Mouse (Mus musculus): ENCODE data around the gene Magi1.

Gene Magi1

GRCm38 (mm10) chr6:93873536-93873935 is 410.2 kb downstream of the Magi1 start:
- DNase-seq = no peak

DNA sequence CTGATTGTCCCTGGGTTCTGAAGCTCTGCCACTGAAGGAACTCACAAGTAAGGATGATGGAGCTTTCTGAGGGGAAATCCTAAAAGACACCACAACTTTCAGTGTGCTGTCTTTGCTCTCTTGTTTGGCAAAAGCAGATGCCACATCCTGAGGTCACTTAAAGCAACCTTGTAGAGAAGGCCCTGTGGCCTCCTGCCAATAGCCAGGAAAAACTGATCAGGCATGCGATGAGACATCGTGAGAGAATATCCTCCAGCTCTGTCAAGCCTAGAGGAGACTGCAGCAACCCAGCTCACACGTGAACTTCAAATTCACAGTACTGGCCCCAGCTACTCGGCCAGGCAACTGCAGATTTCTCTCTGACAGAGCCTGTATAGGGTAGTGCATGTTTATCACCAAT is 412.2 kb downstream of the Magi1 start:
- DNase-seq = no peak

DNA sequence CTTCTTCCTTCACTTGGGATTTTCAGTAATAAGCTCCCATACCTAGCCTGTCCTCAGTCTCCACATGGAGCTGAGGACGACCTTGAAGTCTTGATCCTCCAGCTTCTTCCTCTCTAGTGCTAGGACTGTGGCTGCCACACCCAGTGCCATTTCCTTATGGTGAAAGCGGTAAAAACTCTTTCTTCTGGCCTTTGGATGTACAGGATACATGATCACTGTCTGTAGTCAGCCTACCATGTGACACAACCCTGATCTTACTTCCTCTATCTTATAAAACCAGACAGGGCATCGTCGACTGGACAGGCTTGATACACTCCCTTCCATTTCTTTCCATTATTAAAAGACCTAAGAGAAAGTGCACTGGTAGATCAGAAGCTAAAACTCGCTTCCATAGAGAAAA is 413.7 kb downstream of the Magi1 start:
- no peak for DNase-seq

DNA sequence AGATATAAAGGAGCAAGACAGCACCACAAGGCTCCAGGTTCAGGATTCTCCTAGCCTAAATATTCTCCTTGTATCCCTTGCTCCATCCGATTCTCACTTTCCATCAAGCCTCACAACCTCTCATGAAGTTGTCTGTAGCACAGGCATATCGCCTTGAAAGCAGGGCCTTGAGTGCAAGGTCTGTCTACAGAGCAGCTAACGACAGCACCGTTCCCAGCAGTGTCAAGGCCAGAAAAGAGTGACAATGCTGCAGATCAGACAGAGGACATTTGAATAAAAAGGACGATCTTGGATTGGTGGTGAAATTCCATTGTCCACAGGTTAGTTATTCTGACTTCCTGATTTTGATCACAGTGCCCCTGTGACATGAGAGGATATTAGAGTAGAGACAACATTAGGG is 421.5 kb downstream of the Magi1 start:
- no peak for DNase-seq

GRCm38 (mm10) chr6:93856783-93857182 is 426.9 kb downstream of the Magi1 start:
- DNase-seq = no peak

DNA sequence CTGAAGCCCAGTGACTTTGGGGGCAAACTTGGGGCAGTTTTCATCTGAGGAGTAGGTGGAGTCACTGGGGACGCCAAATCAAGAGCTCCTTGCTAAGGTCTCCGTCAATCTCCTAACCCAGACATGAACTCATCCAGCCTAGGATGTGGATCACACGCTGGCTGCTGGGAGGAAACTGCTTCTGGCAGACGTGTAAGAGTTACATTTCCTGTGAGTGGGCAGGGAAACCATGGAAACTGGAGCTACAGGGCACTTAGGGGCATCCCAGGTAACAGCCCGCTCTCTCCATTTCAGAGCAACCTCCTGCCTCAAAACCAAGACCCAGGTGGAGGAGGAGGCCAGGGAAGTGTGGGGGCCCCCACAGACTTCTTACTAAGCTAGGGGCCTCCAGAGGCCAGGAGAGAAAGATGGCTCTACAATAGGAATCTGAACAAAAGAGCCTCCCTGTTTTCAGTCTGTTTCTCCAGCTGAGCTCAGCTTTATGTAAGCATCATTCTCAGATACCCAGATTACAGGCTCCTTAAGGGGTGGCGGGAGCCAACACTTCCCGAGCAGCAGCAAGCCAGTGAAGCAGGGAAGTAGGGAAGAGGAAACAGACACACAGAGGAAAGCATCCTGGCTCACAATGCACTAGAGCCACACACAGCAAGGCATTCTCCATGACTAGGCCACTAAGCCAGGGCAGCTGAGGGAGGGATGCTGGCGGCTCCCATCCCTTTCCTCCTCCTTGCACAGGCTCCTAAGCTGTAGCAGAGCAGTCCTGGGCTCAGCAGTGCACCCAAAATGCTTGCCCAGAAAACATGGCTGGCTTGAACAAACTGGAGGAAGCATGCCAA is 427.7 kb downstream of the Magi1 start:
- peak; percentile 75 to 77 for DNase-seq

DNA sequence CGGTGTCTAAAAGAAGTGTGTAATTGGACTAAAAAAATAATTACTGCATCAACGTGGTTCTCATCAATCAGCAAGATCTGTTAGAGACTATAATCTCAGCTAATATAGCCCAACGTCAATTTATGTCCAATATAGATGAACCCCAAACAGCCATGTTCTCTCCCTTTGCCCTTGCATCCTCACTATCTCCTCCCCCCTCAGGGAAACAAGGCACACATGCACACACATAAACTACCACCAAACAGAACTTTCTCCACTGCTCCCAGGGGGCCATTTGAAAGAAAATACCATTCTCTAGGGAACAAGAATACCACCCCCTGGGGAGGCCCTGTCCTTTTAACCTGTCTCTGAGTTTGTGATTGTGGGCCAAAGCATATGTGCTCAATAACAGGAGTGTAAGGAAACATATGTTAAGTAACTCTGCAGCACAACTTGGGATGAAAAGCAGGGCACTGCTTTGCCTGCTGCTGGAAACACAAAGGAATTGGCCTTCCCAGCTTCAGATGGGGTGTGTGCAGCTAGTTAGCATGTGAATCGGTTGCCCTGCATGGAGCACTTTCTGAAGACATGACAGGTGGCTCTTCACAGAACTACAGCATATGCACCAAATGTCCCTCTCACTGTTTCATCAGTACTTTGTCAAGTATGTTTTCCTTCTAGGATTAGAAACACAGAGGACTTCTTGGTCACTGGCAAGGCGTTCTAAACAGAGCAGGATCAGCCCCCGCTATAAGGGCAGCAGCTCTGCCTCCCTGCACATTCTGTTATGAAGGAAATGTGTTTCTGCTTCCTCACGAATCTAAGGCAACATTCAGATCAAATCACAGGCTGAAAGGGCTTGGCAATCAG is 434.6 kb downstream of the Magi1 start:
- DNase-seq = peak in 1 of 2 experiments; percentile 43

GRCm38 (mm10) chr6:93845498-93845897 is 438.2 kb downstream of the Magi1 start:
- no peak for DNase-seq

- DNase-seq = peak in 1 of 2 experiments; percentile 37
Measured at GRCm38 (mm10) chr6:93845080-93845479, 438.6 kb downstream of the Magi1 start.

DNA sequence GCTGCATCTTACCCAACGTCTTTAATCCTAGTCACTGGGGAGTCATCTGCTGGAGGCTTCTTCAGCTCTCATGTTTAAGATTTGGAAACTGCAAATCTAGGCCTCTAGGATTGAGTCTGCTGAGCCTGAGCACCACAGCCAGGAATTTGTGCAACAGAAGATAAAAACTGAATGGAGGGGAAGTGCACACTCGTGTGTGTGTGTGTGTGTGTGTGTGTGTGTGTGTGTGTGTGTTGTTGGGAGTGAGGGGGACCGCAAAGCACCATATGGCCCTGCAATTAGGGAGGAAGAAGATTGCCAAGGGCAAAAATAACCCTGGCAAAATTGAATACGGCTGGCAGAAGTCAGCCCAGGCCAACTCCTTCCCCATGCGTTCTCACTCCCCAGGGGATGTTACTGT is 439.1 kb downstream of the Magi1 start:
- DNase-seq = peak; percentile 78 to 87

GRCm38 (mm10) chr6:93838398-93838797 is 445.3 kb downstream of the Magi1 start:
- peak; percentile 55 to 77 for DNase-seq

- DNase-seq = no peak
Measured at GRCm38 (mm10) chr6:93836585-93836984, 447.1 kb downstream of the Magi1 start.

DNA sequence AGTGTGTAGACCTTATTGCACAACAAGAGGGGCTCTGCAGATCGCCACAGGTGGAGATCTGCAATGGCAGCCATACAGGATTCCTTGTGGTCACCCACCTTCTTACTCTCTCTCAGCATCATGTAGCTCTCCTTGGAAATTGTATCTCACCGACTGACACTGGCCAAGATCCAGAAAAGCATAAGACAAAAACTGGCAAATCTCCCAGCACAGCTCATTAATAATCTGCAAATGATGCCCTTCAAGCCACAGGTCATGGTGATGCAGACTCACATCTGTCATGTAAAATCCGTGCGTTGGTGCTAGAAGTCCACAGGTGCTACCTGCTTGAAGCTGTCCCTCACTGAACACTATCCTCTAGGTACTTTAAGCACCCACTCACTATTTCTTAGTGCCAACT is 448.5 kb downstream of the Magi1 start:
- DNase-seq = no peak

DNA sequence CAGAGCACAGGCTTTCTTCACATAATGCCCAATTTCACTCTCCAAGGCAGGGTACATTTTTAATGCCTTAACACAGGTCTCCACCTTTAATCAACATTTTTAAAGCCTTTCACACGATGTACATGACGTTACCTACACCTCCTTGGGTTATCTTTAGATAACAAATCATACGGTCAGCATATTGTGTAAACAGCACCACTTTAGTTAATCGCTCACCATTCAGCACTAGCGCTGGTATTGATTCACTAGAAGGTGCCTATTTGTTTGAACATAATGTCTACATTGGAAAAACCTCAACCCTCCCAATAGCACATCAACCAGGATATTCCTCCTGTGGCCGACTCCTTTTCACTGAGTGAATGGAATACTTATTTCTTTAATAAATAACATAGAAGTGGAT is 455.5 kb downstream of the Magi1 start:
- DNase-seq = no peak

DNA sequence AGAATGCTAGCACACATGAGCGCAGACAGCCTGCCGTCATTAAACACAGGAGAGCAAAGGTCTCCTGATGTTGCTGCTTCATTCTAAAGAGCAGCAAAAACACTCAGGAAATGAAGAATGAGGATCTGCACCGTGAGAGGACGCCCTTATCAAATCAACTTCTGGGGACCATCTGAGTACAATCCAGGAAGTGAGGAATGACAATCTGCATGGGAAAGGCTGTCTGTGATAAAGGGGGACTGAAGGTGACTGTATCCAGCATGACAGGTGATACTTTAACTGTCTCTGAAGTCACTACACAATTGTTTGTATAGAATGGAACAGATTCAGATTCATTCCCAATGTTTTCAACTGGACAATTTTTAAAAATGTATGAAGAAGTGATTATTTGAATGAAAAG is 456.8 kb downstream of the Magi1 start:
- no peak for DNase-seq

- no peak for DNase-seq
Measured at GRCm38 (mm10) chr6:93822221-93822897, 461.4 kb downstream of the Magi1 start.

- DNase-seq = no peak
Measured at GRCm38 (mm10) chr6:93821512-93821911, 462.2 kb downstream of the Magi1 start.

GRCm38 (mm10) chr6:93819888-93820287 is 463.8 kb downstream of the Magi1 start:
- peak; percentile 98 for DNase-seq

GRCm38 (mm10) chr6:93819282-93819681 is 464.4 kb downstream of the Magi1 start:
- DNase-seq = peak; percentile 32 to 42

DNA sequence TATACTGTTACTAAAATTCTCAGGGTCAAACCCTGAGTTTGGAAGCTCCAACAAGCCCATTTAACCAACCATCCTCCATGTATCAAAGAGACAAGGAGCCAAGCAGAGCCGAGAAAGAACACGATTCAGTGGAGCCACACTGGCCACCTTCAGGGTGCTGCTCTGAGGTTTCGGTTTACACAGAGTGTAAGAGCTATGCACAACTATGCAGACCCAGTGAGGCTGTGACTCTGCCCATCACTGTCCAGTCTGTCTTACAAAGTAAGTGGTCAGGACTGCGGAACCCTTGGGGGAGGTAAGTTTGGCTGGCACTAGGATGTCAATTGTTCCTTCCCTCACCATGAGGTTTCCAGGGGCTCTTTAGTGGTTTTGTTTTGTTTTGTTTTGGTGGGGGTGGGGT is 465.2 kb downstream of the Magi1 start:
- no peak for DNase-seq

DNA sequence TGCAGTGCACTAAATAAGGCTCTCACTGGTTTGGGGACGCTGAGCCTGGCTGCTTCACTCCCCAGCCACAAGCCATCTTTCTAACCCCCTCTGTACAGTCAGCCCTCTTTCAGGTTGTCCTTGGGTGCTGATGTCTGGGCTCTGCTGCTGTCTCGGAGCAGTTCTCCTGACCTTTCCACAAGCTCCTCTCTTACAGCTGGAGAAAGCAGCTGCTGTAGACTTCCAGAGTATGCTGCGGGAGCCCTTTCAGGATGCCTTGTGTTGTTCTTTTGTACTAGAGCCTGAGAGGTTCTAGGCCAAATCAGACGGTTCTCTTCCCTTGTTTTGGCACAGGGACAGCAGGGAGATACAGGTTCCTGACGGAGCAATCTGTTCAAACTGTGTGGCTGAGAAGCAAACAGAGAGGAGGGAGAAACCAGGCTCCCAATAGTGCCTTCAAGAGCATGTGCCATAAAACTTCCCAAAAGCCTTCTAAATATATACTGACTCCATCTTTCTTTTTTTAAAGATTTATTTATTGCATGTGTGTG is 478.2 kb downstream of the Magi1 start:
- DNase-seq = peak; percentile 58 to 72

GRCm38 (mm10) chr6:93802390-93802789 is 481.3 kb downstream of the Magi1 start:
- DNase-seq = no peak

DNA sequence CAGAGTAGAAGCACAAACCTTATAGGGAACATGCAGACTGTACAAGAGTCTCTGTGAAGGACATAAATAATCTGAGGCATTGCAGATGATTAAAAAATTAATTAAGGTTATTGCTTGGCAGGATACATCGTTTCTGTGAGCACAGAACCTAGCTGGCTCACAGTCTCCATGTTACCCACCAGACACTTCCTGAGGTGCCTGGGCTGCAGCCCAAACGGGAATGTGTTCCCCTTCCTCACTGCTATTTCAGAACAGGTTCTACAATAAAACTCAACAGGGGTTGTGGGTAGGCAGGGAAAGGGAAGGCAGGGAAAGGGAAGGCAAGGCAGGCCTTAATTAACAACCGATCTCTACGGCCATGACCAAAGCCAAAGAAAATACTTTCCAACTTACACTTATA is 483.3 kb downstream of the Magi1 start:
- peak in 1 of 2 experiments; percentile 51 for DNase-seq
